Mouse (Mus musculus): ENCODE data around the gene Agxt. TPM values are rescaled to one million over a fixed set of nuclear protein-coding genes. Genes with fewer than 3 reads are reported as not detected.
A peak's percentile ranks its signal among the peaks of the same experiment; 100 is the strongest.

Agxt gene
- total RNA-seq, 1 experiment, result not detected

DNA sequence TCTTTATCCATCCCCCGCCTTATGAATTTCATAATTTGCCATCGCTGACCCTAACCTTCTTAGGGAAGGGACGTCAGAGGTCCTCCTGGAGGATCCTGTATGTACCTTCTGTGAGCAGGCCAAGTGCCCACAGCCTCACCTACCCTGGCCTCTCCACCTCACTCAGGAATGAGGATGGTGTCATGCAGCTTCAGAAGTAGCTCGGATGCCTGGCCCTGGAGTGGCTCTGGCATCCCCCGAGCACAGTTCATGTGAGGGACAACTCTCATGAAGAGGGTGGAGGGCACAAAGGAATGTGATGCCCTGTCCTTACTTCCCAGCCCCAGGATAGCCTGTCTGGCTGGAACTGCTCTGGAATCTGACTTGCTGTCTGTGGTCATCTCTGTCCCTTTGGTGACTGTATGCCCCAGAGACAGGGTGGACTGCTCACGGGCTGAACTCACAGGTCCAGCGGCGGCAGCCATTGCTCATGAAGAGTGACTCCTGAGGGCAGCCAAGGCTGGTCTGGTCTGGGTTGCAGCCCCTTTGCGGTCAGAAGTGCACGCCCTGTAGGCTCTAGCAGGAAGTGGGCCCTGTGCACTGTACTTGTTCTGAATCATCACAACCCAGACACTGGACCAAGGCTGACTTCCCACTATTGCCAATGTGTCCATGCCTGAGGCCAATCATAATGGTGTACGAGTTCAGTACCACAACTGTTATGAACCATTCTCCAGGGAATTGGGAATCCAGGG lies 31.5 kb downstream of the Agxt start:
- Histone ChIP-seq H3K4me1 (ENCODE audit: control insufficient read depth in 2 of 2, insufficient read depth in 2 of 2, low read length in 2 of 2, poor library complexity in 1 of 2) (no peaks in the 10 kb centered on the region; a peak in 1 of 4 replicates), H3K27ac (ENCODE audit: insufficient read depth, low read depth, low read length, poor library complexity, severe bottlenecking) (no peak overlapping the region), H3K36me3 (ENCODE audit: control insufficient read depth, insufficient read depth, low read length, poor library complexity, severe bottlenecking) (no peaks in the 10 kb centered on the region), H3K4me3 (ENCODE audit: insufficient read depth in 1 of 2, low read depth in 1 of 2, low read length in 2 of 2, poor library complexity in 1 of 2, severe bottlenecking in 1 of 2) (no peak overlapping the region), H3K9me3 (ENCODE audit: control insufficient read depth, insufficient read depth, low read depth, low read length) (no peaks in the 10 kb centered on the region), H3K9ac (ENCODE audit: insufficient read depth, low read depth, low read length, poor library complexity, severe bottlenecking) (no peak overlapping the region)
- no peak for TF ChIP-seq MAFK (IDR thresholded peaks at IDR 0.05; ENCODE audit: insufficient read depth, low read depth, low read length)
- no peak for TF ChIP-seq ZNF384 (IDR thresholded peaks at IDR 0.05; ENCODE audit: low read depth, low read length)
- TF ChIP-seq HCFC1 (IDR thresholded peaks at IDR 0.05; ENCODE audit: borderline replicate concordance, insufficient read depth, low read length), result no peak
- no peak for TF ChIP-seq CHD2 (IDR thresholded peaks at IDR 0.05; ENCODE audit: low read depth, low read length)
- TF ChIP-seq ZC3H11A (IDR thresholded peaks at IDR 0.05; ENCODE audit: borderline replicate concordance, low read depth, low read length), result no peak
- in situ Hi-C loops (cut with MboI; ENCODE audit: low sequenced_read_pairs in 2 of 2, unreplicated experiment in 2 of 2), result no loop called here
- no peak for DNase-seq (ENCODE audit: low read depth, low spot score)

DNA sequence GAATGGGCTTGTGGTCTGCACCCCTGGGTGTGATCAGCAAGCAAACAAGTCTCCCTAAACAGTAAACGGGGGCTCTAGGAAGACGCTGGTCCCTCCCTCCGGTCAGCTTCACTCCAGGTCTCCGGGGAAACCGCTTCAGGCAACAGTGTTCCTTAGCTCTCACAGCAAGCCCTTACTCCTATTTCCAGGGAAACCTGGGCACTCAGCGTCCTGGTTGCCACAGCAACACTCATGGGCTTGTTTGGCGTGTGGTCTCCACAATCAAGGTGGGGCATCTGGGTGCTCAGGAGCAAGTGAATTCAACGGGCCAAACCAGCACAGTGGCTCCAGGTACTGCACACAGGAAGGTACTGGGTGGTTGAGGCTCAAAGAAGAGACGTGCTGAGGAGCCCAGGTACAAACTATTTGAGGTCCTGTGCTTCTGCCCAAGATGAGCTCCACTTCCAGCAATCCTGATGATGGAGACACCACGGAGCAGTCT lies 33.3 kb downstream of the Agxt start, which contains the start of gene Crocc2:
TSS of gene Crocc2 (plus strand) at position 431 of the 481 bp plus-strand sequence.
- H3K9ac ChIP-seq (ENCODE audit: insufficient read depth, low read depth, low read length, poor library complexity, severe bottlenecking), result no peak within 1 kb of the TSS
- TF ChIP-seq ZC3H11A (IDR thresholded peaks at IDR 0.05; ENCODE audit: borderline replicate concordance, low read depth, low read length) (no peak), CHD2 (IDR thresholded peaks at IDR 0.05; ENCODE audit: low read depth, low read length) (no peak), HCFC1 (IDR thresholded peaks at IDR 0.05; ENCODE audit: borderline replicate concordance, insufficient read depth, low read length) (no peak), MAFK (IDR thresholded peaks at IDR 0.05; ENCODE audit: insufficient read depth, low read depth, low read length) (no peak), ZNF384 (IDR thresholded peaks at IDR 0.05; ENCODE audit: low read depth, low read length) (no peak)

DNA sequence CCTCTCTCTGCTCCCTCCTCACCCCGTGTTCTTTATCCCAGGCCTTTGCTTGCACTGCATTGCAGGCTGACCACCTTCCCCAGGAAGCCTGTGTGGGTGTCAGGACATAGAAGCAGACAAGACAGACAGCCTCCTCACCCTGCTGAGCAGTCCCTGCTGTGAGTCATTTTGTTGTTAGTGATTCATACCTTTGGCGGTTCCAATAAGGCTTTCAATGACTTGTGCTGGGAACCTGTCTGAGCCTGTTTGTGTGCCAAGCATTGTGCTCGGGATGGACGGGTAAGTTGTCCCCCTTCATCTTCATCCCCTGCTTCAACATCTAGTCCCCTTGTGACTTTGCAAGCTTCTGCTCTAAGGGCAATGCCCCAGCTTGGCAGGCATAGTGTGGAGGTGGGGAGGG lies 38.6 kb downstream of the Agxt start:
- Histone ChIP-seq H3K9ac (ENCODE audit: insufficient read depth, low read depth, low read length, poor library complexity, severe bottlenecking) (no peak overlapping the region), H3K4me1 (ENCODE audit: control insufficient read depth in 2 of 2, insufficient read depth in 2 of 2, low read length in 2 of 2, poor library complexity in 1 of 2) (peaks cover 0 to 11% of the 10 kb centered on the region in 2 experiments; a peak in 3 of 4 replicates), H3K4me3 (ENCODE audit: insufficient read depth in 1 of 2, low read depth in 1 of 2, low read length in 2 of 2, poor library complexity in 1 of 2, severe bottlenecking in 1 of 2) (no peak overlapping the region), H3K36me3 (ENCODE audit: control insufficient read depth, insufficient read depth, low read length, poor library complexity, severe bottlenecking) (no peaks in the 10 kb centered on the region), H3K27ac (ENCODE audit: insufficient read depth, low read depth, low read length, poor library complexity, severe bottlenecking) (no peak overlapping the region), H3K9me3 (ENCODE audit: control insufficient read depth, insufficient read depth, low read depth, low read length) (no peaks in the 10 kb centered on the region)
- no peak for TF ChIP-seq CHD2 (IDR thresholded peaks at IDR 0.05; ENCODE audit: low read depth, low read length)
- TF ChIP-seq HCFC1 (IDR thresholded peaks at IDR 0.05; ENCODE audit: borderline replicate concordance, insufficient read depth, low read length), result no peak
- no peak for TF ChIP-seq ZC3H11A (IDR thresholded peaks at IDR 0.05; ENCODE audit: borderline replicate concordance, low read depth, low read length)
- no peak for TF ChIP-seq ZNF384 (IDR thresholded peaks at IDR 0.05; ENCODE audit: low read depth, low read length)
- no peak for DNase-seq (ENCODE audit: low read depth, low spot score)
- in situ Hi-C loops (cut with MboI; ENCODE audit: low sequenced_read_pairs in 2 of 2, unreplicated experiment in 2 of 2), result no loop called here

More for the DNA sequence above, 33.3 kb downstream of the Agxt start, which contains the start of gene Crocc2:
- H3K9me3 ChIP-seq (ENCODE audit: control insufficient read depth, insufficient read depth, low read depth, low read length), result no peaks in the 10 kb centered on the region
- in situ Hi-C loops (cut with MboI; ENCODE audit: low sequenced_read_pairs in 2 of 2, unreplicated experiment in 2 of 2), result no loop called here
- H3K27ac ChIP-seq (ENCODE audit: insufficient read depth, low read depth, low read length, poor library complexity, severe bottlenecking), result no peak within 1 kb of the TSS
- H3K4me3 ChIP-seq (ENCODE audit: insufficient read depth in 1 of 2, low read depth in 1 of 2, low read length in 2 of 2, poor library complexity in 1 of 2, severe bottlenecking in 1 of 2), result no peak within 1 kb of the TSS
- no peak for DNase-seq (ENCODE audit: low read depth, low spot score)
- no peaks in the 10 kb centered on the region for H3K36me3 ChIP-seq (ENCODE audit: control insufficient read depth, insufficient read depth, low read length, poor library complexity, severe bottlenecking)
- no peaks in the 10 kb centered on the region; a peak in 1 of 4 replicates for H3K4me1 ChIP-seq (ENCODE audit: control insufficient read depth in 2 of 2, insufficient read depth in 2 of 2, low read length in 2 of 2, poor library complexity in 1 of 2)

DNA sequence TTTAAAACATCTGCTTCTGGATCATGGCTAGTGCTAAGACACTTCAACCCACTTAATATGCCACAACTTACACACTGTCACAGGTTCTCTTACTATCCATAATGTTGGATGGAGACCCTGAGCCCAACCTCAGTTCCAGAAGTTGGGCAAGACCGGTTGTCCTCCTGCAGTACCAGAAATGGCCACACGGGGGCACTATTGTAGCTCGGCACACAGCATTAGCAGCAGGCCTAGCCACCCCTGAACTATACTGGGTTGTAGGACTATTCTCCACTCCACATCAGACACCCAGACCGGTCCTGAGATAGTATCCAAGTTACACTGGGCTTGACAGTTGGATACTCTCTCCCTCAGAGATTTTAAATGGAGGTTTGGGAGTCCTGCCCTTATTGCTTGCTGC lies 39.4 kb downstream of the Agxt start:
- in situ Hi-C loops (cut with MboI; ENCODE audit: low sequenced_read_pairs in 2 of 2, unreplicated experiment in 2 of 2), result no loop called here
- H3K27ac ChIP-seq (ENCODE audit: insufficient read depth, low read depth, low read length, poor library complexity, severe bottlenecking), result no peak overlapping the region
- H3K9ac ChIP-seq (ENCODE audit: insufficient read depth, low read depth, low read length, poor library complexity, severe bottlenecking), result no peak overlapping the region
- H3K4me1 ChIP-seq (ENCODE audit: control insufficient read depth in 2 of 2, insufficient read depth in 2 of 2, low read length in 2 of 2, poor library complexity in 1 of 2), result peaks cover 0 to 11% of the 10 kb centered on the region in 2 experiments; a peak in 3 of 4 replicates
- H3K4me3 ChIP-seq (ENCODE audit: insufficient read depth in 1 of 2, low read depth in 1 of 2, low read length in 2 of 2, poor library complexity in 1 of 2, severe bottlenecking in 1 of 2), result no peak overlapping the region
- no peaks in the 10 kb centered on the region for H3K9me3 ChIP-seq (ENCODE audit: control insufficient read depth, insufficient read depth, low read depth, low read length)
- TF ChIP-seq ZC3H11A (IDR thresholded peaks at IDR 0.05; ENCODE audit: borderline replicate concordance, low read depth, low read length), result peak; percentile 81
- no peak for TF ChIP-seq ZNF384 (IDR thresholded peaks at IDR 0.05; ENCODE audit: low read depth, low read length)
- TF ChIP-seq HCFC1 (IDR thresholded peaks at IDR 0.05; ENCODE audit: borderline replicate concordance, insufficient read depth, low read length), result no peak
- no peak for TF ChIP-seq CHD2 (IDR thresholded peaks at IDR 0.05; ENCODE audit: low read depth, low read length)
- H3K36me3 ChIP-seq (ENCODE audit: control insufficient read depth, insufficient read depth, low read length, poor library complexity, severe bottlenecking), result no peaks in the 10 kb centered on the region
- peak; percentile 77 for DNase-seq (ENCODE audit: low read depth, low spot score)
